Mouse (Mus musculus) yolk sac, embryonic 10.5 days (tissue): ENCODE measurements at regions not wholly inside any gene's neighbourhood (a gene's known extent, or its start where the extent isn't known, plus 50 kb on each side); places are given as distances from the start of the nearest gene placed in this dataset.

Experiments used
- DNase-seq: peaks from one replicate; pipeline ENCODE4 v3.0.0-alpha.2; 2017; ENCODE audit warnings: low spot score

DNA sequence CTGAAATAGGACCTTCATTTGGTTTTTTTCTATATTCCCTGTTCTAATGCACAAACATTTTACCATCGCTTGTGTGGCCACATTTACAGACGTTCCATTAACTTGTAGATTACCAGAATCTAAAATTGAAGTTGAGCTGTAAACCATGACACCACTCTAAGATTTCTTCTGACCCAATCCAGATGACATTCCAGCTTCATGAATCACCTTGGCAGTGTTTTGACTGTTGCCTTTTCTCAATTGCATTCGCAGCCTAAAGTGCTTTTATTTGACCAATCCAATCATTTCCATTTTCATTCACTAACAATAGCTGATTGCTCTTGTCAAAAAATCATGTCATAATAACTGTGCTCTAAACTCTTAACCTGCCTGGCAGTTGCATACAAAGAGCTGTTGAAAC is 144.8 kb downstream of the Mdfic start:
- no peak for DNase-seq

DNA sequence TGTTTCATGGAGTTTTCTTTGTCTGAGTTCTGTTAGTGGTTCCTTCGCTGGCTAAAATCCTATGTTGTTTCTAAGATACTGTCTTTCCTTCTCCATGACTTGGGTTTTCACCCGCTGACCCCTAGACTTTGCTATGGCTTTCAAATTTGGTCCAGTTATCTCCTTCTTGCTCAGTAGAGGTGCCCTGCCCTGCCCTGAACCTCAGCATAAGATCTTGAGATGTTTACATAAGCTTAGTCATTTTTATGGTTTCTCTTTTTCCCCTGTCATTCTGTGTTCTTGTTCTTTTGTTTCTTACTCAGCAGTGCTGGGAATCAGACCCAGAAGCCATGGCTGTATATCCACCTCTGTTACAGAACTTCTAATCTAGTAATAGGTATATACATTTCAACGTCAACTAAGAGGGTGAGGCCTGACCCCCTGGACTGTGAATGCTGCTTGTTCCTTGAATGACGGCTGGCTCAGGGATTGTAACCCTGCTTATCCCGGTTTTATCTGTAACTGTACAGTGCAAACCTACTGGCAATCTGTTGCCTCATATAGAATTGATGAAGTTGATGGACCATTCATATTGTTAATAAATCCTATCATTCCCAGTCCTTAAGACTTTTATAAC is 161.9 kb downstream of the Mdfic start:
- DNase-seq = no peak

DNA sequence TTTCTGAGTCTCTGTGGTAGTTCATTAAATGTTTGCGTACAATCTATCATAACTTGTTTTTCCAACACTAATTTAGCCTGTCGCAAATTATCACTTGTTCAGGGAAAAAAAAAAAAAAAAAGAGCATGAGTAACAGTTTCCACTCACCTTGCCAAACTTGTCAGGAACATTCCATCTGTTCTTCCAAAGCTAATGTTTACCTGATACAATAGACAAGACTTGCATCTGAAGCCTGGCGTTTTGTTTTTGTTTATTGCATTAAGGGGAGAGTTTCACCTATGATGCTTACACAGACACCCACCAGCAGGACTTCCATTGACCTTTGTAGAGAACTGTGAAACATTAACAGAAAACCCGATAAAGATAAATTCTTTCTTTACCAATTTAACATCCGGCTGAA is 172.6 kb downstream of the Mdfic start:
- DNase-seq = no peak

DNA sequence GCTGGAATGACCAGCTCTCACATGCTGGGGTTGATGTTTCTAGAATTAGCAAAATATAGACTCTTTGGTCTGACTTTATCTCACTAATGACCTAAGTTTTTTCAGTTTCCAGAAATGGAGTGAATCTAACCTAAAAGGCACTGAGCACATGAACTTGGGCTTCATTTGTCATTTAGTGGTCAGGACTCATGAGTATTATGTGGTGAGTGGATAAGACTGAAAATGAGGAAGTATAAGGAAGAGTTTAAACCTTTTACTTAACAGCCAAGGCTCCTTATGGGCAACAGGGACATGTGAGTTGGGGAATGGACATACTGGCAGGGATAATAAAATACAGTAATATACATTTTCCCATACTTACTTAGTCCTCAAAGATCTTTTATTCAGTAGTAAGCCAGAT is 180.0 kb downstream of the Mdfic start:
- no peak for DNase-seq

DNA sequence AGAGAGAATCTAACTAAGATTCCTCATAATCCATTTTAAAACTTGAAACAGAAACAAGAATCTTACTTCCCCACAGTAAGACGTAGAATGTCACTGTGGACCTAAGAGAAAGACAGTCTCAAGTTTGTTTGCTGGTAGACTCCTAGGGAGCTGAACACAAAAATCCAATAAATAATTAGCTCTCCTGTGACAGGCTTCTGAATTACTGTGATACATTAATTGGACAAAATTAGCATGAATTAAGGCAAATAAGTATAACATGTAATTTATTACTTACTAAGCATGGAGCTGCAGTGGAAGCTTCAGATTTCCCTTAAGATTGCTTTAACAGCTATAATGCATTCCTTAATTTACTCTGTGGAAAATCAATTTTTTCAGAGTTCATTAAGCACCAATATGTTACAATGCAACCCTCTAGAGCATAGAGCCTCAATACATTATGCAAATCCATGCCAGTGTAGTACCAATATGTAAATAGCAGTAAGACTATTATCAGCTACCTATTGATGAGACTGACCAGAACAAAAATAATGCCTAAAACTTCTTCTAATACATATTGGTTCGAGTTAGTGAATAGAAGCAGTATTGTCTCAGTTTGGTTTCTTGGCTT is 182.3 kb downstream of the Mdfic start:
- no peak for DNase-seq

DNA sequence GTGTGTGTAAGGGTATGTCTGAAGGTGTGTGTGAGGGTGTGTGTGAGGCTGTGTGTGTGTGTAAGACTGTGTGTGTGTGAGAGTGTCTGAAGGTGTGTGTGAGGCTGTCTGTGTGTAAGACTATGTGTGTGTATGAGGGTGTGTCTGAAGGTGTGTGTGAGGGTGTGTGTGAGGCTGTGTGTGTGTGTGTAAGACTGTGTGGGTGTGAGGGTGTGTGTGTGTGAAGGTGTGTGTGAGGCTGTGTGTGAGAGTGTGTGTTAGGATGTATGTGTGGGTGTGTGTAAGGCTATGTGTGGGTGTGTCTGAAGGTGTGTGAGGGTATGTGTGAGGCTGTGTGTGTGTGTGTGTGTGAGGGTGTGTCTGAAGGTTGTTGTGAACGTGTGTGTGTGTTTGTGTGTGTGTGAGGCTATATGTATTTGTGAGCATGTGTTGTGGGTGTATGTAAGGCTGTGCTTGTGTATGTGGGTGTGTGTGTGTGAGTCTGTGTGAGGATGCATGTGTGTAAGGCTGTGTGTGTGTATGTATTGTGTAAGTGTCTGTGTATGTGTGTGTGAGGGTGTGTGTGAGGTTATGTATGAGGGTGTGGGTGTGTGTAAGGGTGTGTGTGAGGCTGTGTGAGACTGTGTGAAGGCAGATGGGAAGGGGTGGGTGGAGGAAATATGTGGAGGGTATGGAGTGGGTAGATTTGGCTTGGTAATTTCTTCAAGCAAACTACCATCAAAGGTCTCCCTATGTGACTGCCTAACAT is 190.1 kb downstream of the Mdfic start:
- no peak for DNase-seq

DNA sequence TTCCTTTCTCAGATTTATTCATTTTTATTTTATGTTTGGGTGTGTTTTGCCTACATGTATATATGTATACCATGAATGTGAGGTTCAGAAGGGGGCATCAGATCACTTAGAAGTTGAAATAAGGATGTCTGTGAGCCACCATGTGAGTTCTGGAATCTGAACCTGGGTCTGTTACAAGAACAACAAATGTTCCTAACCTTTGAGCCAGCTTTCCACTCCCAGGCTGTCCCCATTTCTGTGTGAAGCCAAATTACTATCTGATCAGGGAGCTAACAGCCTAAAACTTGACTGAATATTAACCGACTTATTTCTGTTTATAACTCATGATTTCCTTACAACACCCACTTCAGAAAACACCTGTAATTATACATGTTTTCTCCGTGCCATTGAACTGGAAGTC is 209.2 kb downstream of the Mdfic start:
- DNase-seq = no peak

DNA sequence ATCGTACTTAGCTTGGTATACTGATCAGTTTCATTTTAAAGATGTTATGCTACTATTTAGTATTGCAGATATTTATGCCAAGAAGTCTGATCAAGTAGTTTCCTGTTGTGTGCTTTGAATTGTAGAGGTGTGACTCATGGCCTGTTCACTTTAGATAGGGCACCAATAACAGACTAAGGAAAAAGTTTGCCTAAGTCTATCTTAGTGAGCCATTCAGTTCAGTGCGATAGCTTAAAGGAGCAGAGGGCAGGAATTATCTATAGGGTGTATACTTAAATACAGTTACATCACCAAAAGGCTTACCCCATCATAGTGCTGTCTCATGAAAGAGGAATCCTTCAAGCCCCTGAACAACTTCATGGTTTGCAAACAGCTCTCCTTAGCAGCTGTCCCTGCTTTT is 229.8 kb downstream of the Mdfic start:
- DNase-seq = no peak

DNA sequence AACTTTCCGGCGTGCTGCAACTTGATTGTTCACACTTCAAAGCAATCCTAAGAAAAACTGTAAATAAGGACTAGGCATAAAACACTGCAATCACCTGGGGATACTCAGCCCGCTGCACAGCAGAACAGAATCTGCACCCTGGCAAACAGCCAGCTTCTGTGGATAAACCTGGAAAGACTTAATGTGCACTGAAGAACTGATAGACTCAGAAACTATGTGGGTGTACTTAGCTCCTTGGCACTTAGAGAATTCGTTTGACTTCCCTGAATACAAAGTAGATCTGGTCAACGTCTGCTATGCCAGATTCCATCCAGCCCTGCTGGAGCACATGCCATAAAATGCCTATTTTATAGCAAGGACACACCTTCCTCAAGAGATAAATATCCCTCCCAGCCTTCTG is 266.9 kb downstream of the Mdfic start:
- DNase-seq = peak; percentile 10
